Mouse (Mus musculus) embryonic facial prominence, embryonic 14.5 days (tissue): ENCODE measurements around the gene Wdr4. TPM values are rescaled to one million over a fixed set of nuclear protein-coding genes. Genes with fewer than 3 reads are reported as not detected.

Source experiments
- microRNA-seq: library from miRNA; unstranded; fragments of <30 nt; microRNA quantifications from one replicate; pipeline ENCODE4, GENCODE M21; 2016; ENCODE audit warnings: borderline number of aligned reads
- polyA plus RNA-seq: library from polyadenylated mRNA; unstranded; fragments of >200 nt; fragmentation: Nextera tagmentation; extraction: Ambion mirVana; gene quantifications from 2 replicates; pipeline ENCODE4 v1.2.1, GENCODE M21; 2014

Wdr4 gene
- polyA plus RNA-seq, 1 experiment from 2014 or later: 29.3 TPM

Small RNAs within 50 kb of the gene (microRNA-seq; reads per million reads assigned to microRNA genes)
- gene Gm24970: not detected

Other genes with a start within 250 kb of the Wdr4 start
- 2.8 and 7.8 TPM in 2 replicates for gene Rsph1, start 242.6 kb downstream of the Wdr4 start, polyA plus RNA-seq
- gene Slc37a1, start 233.2 kb downstream of the Wdr4 start, polyA plus RNA-seq: 3.2 TPM in 2 replicates
- gene Pde9a, start 133.8 kb downstream of the Wdr4 start, polyA plus RNA-seq: 14.5 and 18.7 TPM in 2 replicates
- 283 and 316 TPM in 2 replicates for gene Ndufv3, start 135 bp upstream of the Wdr4 start, polyA plus RNA-seq
- gene Pknox1, start 44.8 kb upstream of the Wdr4 start, polyA plus RNA-seq: 31.1 and 31.3 TPM in 2 replicates
- 3.9 and 4.8 TPM in 2 replicates for gene Cbs, start 117.3 kb upstream of the Wdr4 start, polyA plus RNA-seq
- gene U2af1, start 138.9 kb upstream of the Wdr4 start, polyA plus RNA-seq: 134 and 139 TPM in 2 replicates
- 0.41 and 0.89 TPM in 2 replicates for gene Cryaa, start 157.8 kb upstream of the Wdr4 start, polyA plus RNA-seq